Mouse (Mus musculus): ENCODE results near the gene Nkain4. TPM values are rescaled to one million over a fixed set of nuclear protein-coding genes. Genes with fewer than 3 reads are reported as not detected.
A peak's percentile ranks its signal among the peaks of the same experiment; 100 is the strongest.

Gene Nkain4
- 110 and 113 TPM in 2 replicates for polyA plus RNA-seq (2015; fragmentation: Nextera tagmentation; extraction: Ambion mirVana)

DNA sequence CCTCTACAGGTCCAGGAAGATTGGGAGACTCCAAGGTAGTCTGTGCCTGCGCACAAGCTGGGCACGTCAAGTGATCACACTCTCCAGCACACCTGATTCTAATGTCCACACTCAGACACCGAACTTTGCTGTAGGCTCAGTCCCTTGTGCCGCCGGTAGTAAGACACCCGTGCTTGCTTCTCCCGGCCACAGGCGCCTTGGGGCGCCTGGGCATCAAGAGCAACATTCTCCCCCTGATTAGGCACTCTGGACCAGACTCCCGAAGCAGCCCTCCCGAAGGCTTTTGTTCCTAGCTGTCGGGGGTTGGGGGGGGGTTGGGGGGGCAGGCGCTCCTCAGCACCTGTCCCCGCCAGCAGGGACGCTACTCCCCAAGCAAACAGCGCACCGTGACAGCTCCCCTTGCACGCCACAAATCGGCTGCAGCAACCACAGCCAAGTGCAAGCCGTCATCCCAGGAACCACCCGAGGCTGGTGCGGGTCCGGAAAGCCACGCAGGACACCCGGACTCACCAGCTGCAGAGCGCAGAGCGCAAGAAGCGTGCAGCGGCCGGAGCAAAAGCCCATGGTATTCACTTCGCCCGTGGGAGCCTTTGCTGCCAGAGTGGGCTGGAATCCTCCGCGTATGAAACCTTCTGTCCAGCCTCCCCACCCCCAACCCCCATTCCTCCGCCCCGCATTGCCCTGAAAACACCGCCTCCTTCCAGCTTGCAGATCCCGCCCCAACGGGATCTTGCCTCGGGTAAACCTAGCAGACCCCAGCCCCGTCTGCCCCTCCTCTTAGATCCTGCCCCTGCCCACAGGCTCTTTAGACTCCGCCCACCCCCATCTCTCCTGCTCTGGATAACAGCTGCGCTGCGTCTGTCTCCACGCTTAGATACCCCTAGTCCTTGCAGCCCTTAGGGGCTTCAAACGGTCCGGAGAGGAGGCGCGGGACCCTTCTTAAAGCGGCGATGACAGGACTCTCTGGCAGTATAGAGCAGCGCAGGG is at the start of gene Nkain4:
TSS of gene Nkain4 (minus strand) at position 639 of the 987 bp plus-strand sequence.
- peak; percentile 83 for ATAC-seq
- peaks cover 8% of the 10 kb centered on the region; the same call in 1 of the 2 replicates for H3K27me3 ChIP-seq (replicated peaks; ENCODE audit: insufficient read depth, low read length)
- TF ChIP-seq CTCF (IDR thresholded peaks at IDR 0.05) (peak; percentile 49), EP300 (IDR thresholded peaks at IDR 0.05) (no peak)

DNA sequence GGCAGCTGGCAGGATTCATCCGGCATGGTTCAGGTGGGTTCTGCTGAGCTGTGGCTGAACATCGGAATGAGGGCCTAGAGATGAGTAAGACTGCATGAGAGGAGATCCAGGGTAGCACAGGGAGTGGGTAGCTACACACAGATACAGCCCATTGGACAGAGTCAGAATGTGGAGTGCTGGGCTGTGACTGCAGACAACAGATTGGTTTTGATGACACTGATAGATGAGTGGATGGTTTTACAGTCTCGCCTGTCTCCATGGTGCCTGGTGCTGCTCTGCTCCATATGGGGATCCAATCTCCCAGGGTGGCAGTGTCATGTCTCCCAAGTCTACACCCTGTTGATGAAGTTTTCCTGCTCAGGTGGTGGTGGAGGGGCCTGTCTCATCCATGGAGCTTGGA is 42.4 kb upstream of the Nkain4 start:
- H3K4me1 ChIP-seq (ENCODE audit: insufficient read depth, low read depth, low read length): no peaks in the 10 kb centered on the region

More for the DNA sequence above, at the start of gene Nkain4:
- Histone ChIP-seq H3K27ac (ENCODE audit: low read length) (peak within 1 kb of the TSS; percentile 73), H3K4me3 (ENCODE audit: low read depth, low read length) (peak within 1 kb of the TSS; percentile 46), H3K36me3 (ENCODE audit: insufficient read depth, low read length) (no peaks in the 10 kb centered on the region), H3K9me3 (ENCODE audit: low read length) (no peaks in the 10 kb centered on the region), H3K4me2 (replicated peaks; ENCODE audit: low read depth, low read length) (peak within 1 kb of the TSS; percentile 65), H3K9ac (replicated peaks; ENCODE audit: low read depth) (no peak within 1 kb of the TSS), H3K4me1 (ENCODE audit: insufficient read depth, low read depth, low read length) (0 out of 2 replicates have a peak, but pooled peaks cover 2% of the 10 kb centered on the region)
- WGBS: 2% methylated on average over 48 of the region's 52 CpGs
- DNase-seq (ENCODE audit: low spot score): peak; percentile 82

DNA sequence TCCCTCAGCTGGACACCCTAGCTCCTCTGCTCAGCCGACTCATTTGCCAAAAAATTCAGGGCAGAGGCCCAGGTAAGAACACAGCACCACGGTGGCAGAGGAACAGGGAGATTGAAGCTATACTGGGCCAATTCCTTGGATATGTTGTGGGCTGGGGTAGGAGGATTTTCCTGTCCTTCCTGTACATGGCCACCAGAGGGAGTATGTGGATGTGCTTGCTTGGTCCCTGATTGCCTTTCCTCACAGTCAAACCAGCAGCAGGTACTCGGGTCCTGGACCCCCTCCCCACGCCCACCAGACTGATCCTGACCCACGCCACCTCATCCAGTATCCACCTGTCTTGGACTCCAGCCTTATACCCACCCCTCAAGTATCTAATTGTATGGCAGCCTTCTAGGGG is 41.9 kb upstream of the Nkain4 start:
- Histone ChIP-seq H3K27me3 (replicated peaks; ENCODE audit: insufficient read depth, low read length) (no peaks in the 10 kb centered on the region), H3K4me1 (ENCODE audit: insufficient read depth, low read depth, low read length) (no peaks in the 10 kb centered on the region), H3K4me2 (replicated peaks; ENCODE audit: low read depth, low read length) (no peak overlapping the region), H3K4me3 (ENCODE audit: low read depth, low read length) (no peak overlapping the region), H3K9me3 (ENCODE audit: low read length) (no peaks in the 10 kb centered on the region), H3K9ac (replicated peaks; ENCODE audit: low read depth) (no peak overlapping the region), H3K36me3 (ENCODE audit: insufficient read depth, low read length) (no peaks in the 10 kb centered on the region), H3K27ac (ENCODE audit: low read length) (no peak overlapping the region)
- WGBS: 6% methylated on average over 5 of the region's 5 CpGs
- peak; percentile 67 for DNase-seq (ENCODE audit: low spot score)
- TF ChIP-seq EP300 (IDR thresholded peaks at IDR 0.05) (no peak), CTCF (IDR thresholded peaks at IDR 0.05) (peak; percentile 92)
- peak; percentile 21; the same call in 1 of the 2 replicates for ATAC-seq

More for the DNA sequence above, 42.4 kb upstream of the Nkain4 start:
- TF ChIP-seq CTCF (IDR thresholded peaks at IDR 0.05) (no peak), EP300 (IDR thresholded peaks at IDR 0.05) (no peak)
- no peaks in the 10 kb centered on the region for H3K36me3 ChIP-seq (ENCODE audit: insufficient read depth, low read length)
- no peak overlapping the region for H3K9ac ChIP-seq (replicated peaks; ENCODE audit: low read depth)
- no peak overlapping the region for H3K27ac ChIP-seq (ENCODE audit: low read length)
- 54% methylated on average over 3 of the region's 3 CpGs for WGBS
- H3K4me2 ChIP-seq (replicated peaks; ENCODE audit: low read depth, low read length): no peak overlapping the region
- ATAC-seq (no peak), DNase-seq (ENCODE audit: low spot score) (no peak)
- no peaks in the 10 kb centered on the region for H3K9me3 ChIP-seq (ENCODE audit: low read length)
- H3K4me3 ChIP-seq (ENCODE audit: low read depth, low read length): no peak overlapping the region
- H3K27me3 ChIP-seq (replicated peaks; ENCODE audit: insufficient read depth, low read length): no peaks in the 10 kb centered on the region

DNA sequence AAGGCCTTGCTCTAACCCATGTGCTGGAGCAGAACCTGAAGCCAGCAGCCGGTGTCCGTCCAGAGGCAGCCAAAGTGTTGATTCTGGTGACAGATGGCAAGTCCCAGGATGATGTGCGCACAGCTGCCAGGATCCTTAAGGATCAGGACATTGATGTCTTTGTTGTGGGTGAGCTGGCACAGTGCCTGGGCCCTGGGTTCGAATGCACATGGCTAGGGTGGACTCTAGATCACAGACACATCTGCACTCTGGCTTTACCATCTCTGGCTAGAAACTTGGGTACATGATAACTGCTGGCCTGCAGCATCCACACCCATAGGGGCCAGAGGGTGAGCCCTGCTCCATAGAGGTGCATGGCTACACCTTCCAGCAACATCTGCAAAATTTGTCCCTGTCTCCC is 41.0 kb upstream of the Nkain4 start:
- ATAC-seq (no peak), DNase-seq (ENCODE audit: low spot score) (no peak)
- Histone ChIP-seq H3K27me3 (replicated peaks; ENCODE audit: insufficient read depth, low read length) (no peaks in the 10 kb centered on the region), H3K9me3 (ENCODE audit: low read length) (no peaks in the 10 kb centered on the region), H3K4me2 (replicated peaks; ENCODE audit: low read depth, low read length) (no peak overlapping the region), H3K36me3 (ENCODE audit: insufficient read depth, low read length) (no peaks in the 10 kb centered on the region), H3K4me3 (ENCODE audit: low read depth, low read length) (no peak overlapping the region), H3K4me1 (ENCODE audit: insufficient read depth, low read depth, low read length) (no peaks in the 10 kb centered on the region), H3K9ac (replicated peaks; ENCODE audit: low read depth) (no peak overlapping the region), H3K27ac (ENCODE audit: low read length) (no peak overlapping the region)
- WGBS: 74% methylated on average over 4 of the region's 4 CpGs
- no peak for TF ChIP-seq EP300 (IDR thresholded peaks at IDR 0.05)
- no peak for TF ChIP-seq CTCF (IDR thresholded peaks at IDR 0.05)

DNA sequence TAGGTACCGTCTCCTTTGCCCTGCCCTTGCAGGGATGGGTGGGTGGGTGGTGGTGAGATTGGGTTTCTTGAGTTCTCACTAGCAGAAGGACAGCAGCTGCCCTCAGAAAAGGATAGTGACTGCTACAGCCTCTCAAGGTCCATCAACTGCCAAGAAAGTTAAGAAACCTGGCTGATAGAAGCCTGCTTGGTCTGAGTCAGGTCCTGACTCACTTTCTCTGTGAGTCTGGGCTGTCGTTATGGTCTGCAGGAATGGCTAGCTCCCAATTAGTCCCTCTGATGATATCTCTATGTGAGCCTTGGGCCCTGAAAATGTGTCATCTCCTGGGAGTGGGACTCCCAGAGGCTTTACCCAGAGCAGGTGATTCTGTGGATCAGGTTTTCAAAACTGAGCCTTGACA is 39.9 kb upstream of the Nkain4 start:
- H3K27ac ChIP-seq (ENCODE audit: low read length): no peak overlapping the region
- 68% methylated on average over 2 of the region's 2 CpGs for WGBS
- H3K4me3 ChIP-seq (ENCODE audit: low read depth, low read length): no peak overlapping the region
- no peak overlapping the region for H3K4me2 ChIP-seq (replicated peaks; ENCODE audit: low read depth, low read length)
- TF ChIP-seq EP300 (IDR thresholded peaks at IDR 0.05): no peak
- TF ChIP-seq CTCF (IDR thresholded peaks at IDR 0.05): no peak
- H3K9me3 ChIP-seq (ENCODE audit: low read length): no peaks in the 10 kb centered on the region
- H3K27me3 ChIP-seq (replicated peaks; ENCODE audit: insufficient read depth, low read length): no peaks in the 10 kb centered on the region
- no peak for DNase-seq (ENCODE audit: low spot score)
- H3K4me1 ChIP-seq (ENCODE audit: insufficient read depth, low read depth, low read length): no peaks in the 10 kb centered on the region
- no peak overlapping the region for H3K9ac ChIP-seq (replicated peaks; ENCODE audit: low read depth)
- no peak for ATAC-seq
- no peaks in the 10 kb centered on the region for H3K36me3 ChIP-seq (ENCODE audit: insufficient read depth, low read length)

DNA sequence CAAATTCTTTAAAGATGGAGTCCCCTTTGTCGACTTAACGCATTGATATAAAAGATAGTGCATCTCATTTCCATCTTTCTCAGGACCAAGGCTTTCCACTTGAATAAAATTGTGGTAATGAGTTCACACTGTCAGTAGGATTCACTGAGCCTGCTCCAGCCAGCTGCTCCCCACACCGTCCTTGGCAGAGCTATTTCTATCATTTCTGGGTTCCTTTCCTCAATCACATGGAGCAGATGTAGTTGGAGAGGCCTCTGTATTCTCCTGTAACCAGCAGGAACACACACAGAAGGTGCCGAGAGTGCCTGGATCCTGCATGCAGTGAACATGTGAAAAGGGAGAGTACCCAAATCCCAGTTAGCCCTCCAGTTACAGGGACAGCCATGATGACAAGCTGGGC is 35.8 kb upstream of the Nkain4 start:
- Histone ChIP-seq H3K4me1 (ENCODE audit: insufficient read depth, low read depth, low read length) (no peaks in the 10 kb centered on the region), H3K9ac (replicated peaks; ENCODE audit: low read depth) (no peak overlapping the region), H3K4me3 (ENCODE audit: low read depth, low read length) (no peak overlapping the region), H3K36me3 (ENCODE audit: insufficient read depth, low read length) (no peaks in the 10 kb centered on the region), H3K4me2 (replicated peaks; ENCODE audit: low read depth, low read length) (no peak overlapping the region), H3K27ac (ENCODE audit: low read length) (no peak overlapping the region), H3K27me3 (replicated peaks; ENCODE audit: insufficient read depth, low read length) (no peaks in the 10 kb centered on the region), H3K9me3 (ENCODE audit: low read length) (no peaks in the 10 kb centered on the region)
- DNase-seq (ENCODE audit: low spot score) (no peak), ATAC-seq (no peak)
- TF ChIP-seq EP300 (IDR thresholded peaks at IDR 0.05) (no peak), CTCF (IDR thresholded peaks at IDR 0.05) (no peak)
- WGBS: 74% methylated on average over 4 of the region's 4 CpGs
